Mouse (Mus musculus) megakaryocyte progenitor cell, adult 5-6 weeks (primary cell): ENCODE measurements around the gene Trcg1. TPM values are rescaled to one million over a fixed set of nuclear protein-coding genes. Genes with fewer than 3 reads are reported as not detected.

Experiments used
- ATAC-seq: replicated peaks from 2 replicates; pipeline ENCODE4 v1.8.0; 2016; ENCODE audit warnings: mild to moderate bottlenecking, moderate TSS enrichment, inconsistent platforms; ENCODE audit not compliant: poor library complexity
- total RNA-seq, 2 experiments: library from RNA; stranded (forward) in 1 of 2; stranded (reverse) in 1 of 2; fragments of 157-497, 149-512 nt in 1 of 2; fragments of 200-1000 nt in 1 of 2; gene quantifications; 2 replicates each; pipeline versions ENCODE4 v1.2.3 to v1.2.4; 2015 to 2017

Trcg1 gene
- total RNA-seq, 2 experiments from 2014 or later: not detected

DNA sequence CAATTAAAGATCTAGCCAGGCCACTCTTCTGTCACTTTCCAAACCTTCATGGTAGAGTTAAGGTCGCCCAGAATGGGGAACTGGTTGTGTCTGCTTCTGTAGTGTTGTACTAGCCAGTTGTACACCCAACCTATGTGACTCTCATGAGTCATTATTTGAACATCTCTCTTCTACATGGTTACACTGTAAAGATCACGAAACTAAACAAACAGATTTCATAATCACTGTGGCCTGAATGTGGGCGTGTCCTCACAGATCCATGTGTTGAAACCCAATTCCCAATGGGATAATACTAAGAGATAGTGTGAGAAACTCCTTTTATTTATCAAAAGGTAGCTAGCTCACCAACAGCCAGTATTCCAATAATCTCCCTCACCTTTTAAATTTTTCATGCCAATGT, 59.3 kb downstream of the Trcg1 start:
- ATAC-seq: no peak

DNA sequence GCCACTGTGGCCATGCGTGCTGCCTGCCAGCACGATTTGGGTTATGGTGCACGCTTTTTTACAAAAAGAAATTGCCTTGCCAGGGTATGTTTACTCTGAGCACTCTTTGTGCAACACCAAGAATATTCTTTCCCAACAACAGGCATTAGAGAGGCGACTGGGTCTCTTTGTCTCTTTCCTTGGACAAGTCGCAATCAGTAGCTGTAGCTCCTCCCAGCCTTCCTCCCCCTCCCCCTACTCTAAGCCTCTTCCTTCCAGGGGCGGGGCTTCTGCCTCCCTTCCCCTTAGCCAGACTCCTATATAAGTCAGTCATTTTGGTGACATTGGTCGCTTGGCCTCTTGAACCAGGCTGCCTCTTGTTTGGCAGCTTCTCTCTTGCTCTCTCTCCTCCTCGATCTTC, 59.9 kb downstream of the Trcg1 start:
- no peak for ATAC-seq

DNA sequence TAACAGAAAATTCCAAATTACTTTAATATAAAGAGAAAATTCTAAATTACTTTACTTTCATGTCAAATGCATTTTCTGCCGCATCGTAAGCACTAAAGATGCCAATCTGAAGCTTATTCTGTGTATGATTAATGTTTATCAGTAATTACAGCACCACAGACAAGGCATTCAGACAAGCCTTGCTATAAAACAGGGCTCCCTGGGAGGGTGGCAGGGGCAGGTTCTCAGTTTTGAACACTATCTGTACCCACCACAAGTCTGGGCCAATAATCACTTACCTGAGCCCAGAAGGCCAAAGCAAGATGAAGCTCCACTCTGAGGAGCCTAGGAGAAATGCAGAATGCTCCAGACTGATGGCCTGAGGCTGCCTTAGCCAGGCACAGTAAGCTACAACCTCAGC, 61.6 kb downstream of the Trcg1 start:
- no peak for ATAC-seq

Other genes with a start within 250 kb of the Trcg1 start
- gene Ptpn9, start 241.6 kb upstream of the Trcg1 start, total RNA-seq (2015): 10.6 and 14.5 TPM in 2 replicates
- gene Ptpn9, start 241.6 kb upstream of the Trcg1 start, total RNA-seq (2017): 9.1 and 10.7 TPM in 2 replicates
- gene Sin3a, start 164.5 kb upstream of the Trcg1 start, total RNA-seq (2015): 81.5 and 89.2 TPM in 2 replicates
- gene Sin3a, start 164.5 kb upstream of the Trcg1 start, total RNA-seq (2017): 81.3 and 127 TPM in 2 replicates
- 42.4 and 53.8 TPM in 2 replicates for gene Man2c1, start 105.9 kb upstream of the Trcg1 start, total RNA-seq (2015)
- gene Man2c1, start 105.9 kb upstream of the Trcg1 start, total RNA-seq (2017): 50.6 and 61.7 TPM in 2 replicates
- 3.5 and 4.1 TPM in 2 replicates for gene Neil1, start 88.3 kb upstream of the Trcg1 start, total RNA-seq (2015)
- 2.4 and 4.9 TPM in 2 replicates for gene Neil1, start 88.3 kb upstream of the Trcg1 start, total RNA-seq (2017)
- gene Commd4, start 78.2 kb upstream of the Trcg1 start, total RNA-seq (2015): 74.4 and 76.3 TPM in 2 replicates
- gene Commd4, start 78.2 kb upstream of the Trcg1 start, total RNA-seq (2017): 92.0 and 128 TPM in 2 replicates
- gene 1700017B05Rik, start 26.1 kb downstream of the Trcg1 start, total RNA-seq (2015): 33.8 and 42.4 TPM in 2 replicates
- 17.8 and 25.6 TPM in 2 replicates for gene 1700017B05Rik, start 26.1 kb downstream of the Trcg1 start, total RNA-seq (2017)
- 13.4 and 15.4 TPM in 2 replicates for gene Ppcdc, start 203.6 kb downstream of the Trcg1 start, total RNA-seq (2015)
- 15.9 and 19.1 TPM in 2 replicates for gene Ppcdc, start 203.6 kb downstream of the Trcg1 start, total RNA-seq (2017)
- 0.77 and 1.9 TPM in 2 replicates for gene Scamp5, start 231.5 kb downstream of the Trcg1 start, total RNA-seq (2015)
- 1.1 and 1.8 TPM in 2 replicates for gene Scamp5, start 231.5 kb downstream of the Trcg1 start, total RNA-seq (2017)